Mouse (Mus musculus) limb, embryonic 13.5 days (tissue): ENCODE results near the gene Cyb561d1. TPM values are rescaled to one million over a fixed set of nuclear protein-coding genes. Genes with fewer than 3 reads are reported as not detected.
A peak's percentile ranks its signal among the peaks of the same experiment; 100 is the strongest.

ENCODE experiments used
- ATAC-seq: fragments of 200-750 bp; cut with Nextera tagmentation; 2 replicates; pipeline ENCODE4 v1.8.0; 2017; ENCODE audit warnings: low read depth, moderate number of reproducible peaks, moderate TSS enrichment; ENCODE audit not compliant: low FRiP score
- H3K27ac ChIP-seq: fragments of 300-500 bp; sonication (generic); 2 replicates; pipeline ENCODE4 v1.5.1; 2015; ENCODE audit warnings: inconsistent platforms, mild to moderate bottlenecking, moderate library complexity
- H3K27me3 ChIP-seq: fragments of 300-500 bp; sonication (generic); 2 replicates; pipeline ENCODE4 v1.6.1; 2015; ENCODE audit warnings: mild to moderate bottlenecking, inconsistent platforms
- H3K36me3 ChIP-seq: fragments of 300-500 bp; sonication (generic); 2 replicates; pipeline ENCODE4 v1.6.1; 2015; ENCODE audit warnings: inconsistent platforms, mild to moderate bottlenecking, moderate library complexity
- H3K4me1 ChIP-seq: fragments of 300-500 bp; sonication (generic); 2 replicates; pipeline ENCODE4 v1.6.1; 2015; ENCODE audit warnings: inconsistent platforms
- H3K4me2 ChIP-seq: fragments of 300-500 bp; sonication (generic); replicated peaks from 2 replicates; pipeline ENCODE4 v1.6.1; 2015; ENCODE audit warnings: inconsistent platforms, mild to moderate bottlenecking, moderate library complexity
- H3K4me3 ChIP-seq: fragments of 300-500 bp; sonication (generic); 2 replicates; pipeline ENCODE4 v1.5.1; 2015; ENCODE audit warnings: moderate library complexity, mild to moderate bottlenecking, inconsistent platforms
- H3K9ac ChIP-seq: fragments of 300-500 bp; sonication (generic); 2 replicates; pipeline ENCODE4 v1.6.1; 2015; ENCODE audit warnings: mild to moderate bottlenecking, inconsistent platforms
- H3K9me3 ChIP-seq: fragments of 300-500 bp; sonication (generic); 2 replicates; pipeline ENCODE4 v1.6.1; 2016; ENCODE audit warnings: inconsistent platforms
- WGBS: fragments of 180-500 bp; shearing (Covaris S2); methylation state at CpG from one replicate; pipeline ENCODE4 v1.1.7; 2015; 5-methylcytosine and 5-hydroxymethylcytosine counted together
- polyA plus RNA-seq: library from polyadenylated mRNA; unstranded; fragments of >200 nt; fragmentation: Nextera tagmentation; extraction: Ambion mirVana; gene quantifications from 2 replicates; pipeline ENCODE4 v1.2.1, GENCODE M21; 2015

Cyb561d1 gene
- polyA plus RNA-seq, 1 experiment from 2014 or later, result 1.8 TPM

- 42% methylated on average over 4 of the region's 4 CpGs for WGBS
- no peak within 1 kb of the TSS for H3K27ac ChIP-seq
- no peaks in the 10 kb centered on the region for H3K9me3 ChIP-seq
- H3K36me3 ChIP-seq, result no peaks in the 10 kb centered on the region
- H3K9ac ChIP-seq, result no peak within 1 kb of the TSS
- no peak within 1 kb of the TSS for H3K4me2 ChIP-seq
- H3K4me3 ChIP-seq, result no peak within 1 kb of the TSS
- H3K4me1 ChIP-seq, result peaks cover 4% of the 10 kb centered on the region; the same call in 1 of the 2 replicates
- ATAC-seq, result no peak
- H3K27me3 ChIP-seq, result no peaks in the 10 kb centered on the region
Observed at GRCm38 (mm10) chr3:108154656-108155055, 46.4 kb downstream of the Cyb561d1 start, which contains the start of gene Gpr61. Gpr61 (minus strand) TSS chr3:108154882.

- peaks cover 4% of the 10 kb centered on the region for H3K4me1 ChIP-seq
- H3K27me3 ChIP-seq, result no peaks in the 10 kb centered on the region
- H3K4me2 ChIP-seq, result no peak overlapping the region
- ATAC-seq, result no peak
- H3K9ac ChIP-seq, result no peak overlapping the region
- WGBS, result 89% methylated on average over 3 of the region's 3 CpGs
- H3K9me3 ChIP-seq, result no peaks in the 10 kb centered on the region
- H3K4me3 ChIP-seq, result no peak overlapping the region
- H3K27ac ChIP-seq, result no peak overlapping the region
- no peaks in the 10 kb centered on the region for H3K36me3 ChIP-seq
Observed at GRCm38 (mm10) chr3:108152290-108152689, 48.7 kb downstream of the Cyb561d1 start.

GRCm38 (mm10) chr3:108147386-108148235 is 53.4 kb downstream of the Cyb561d1 start:
- H3K9me3 ChIP-seq, result no peaks in the 10 kb centered on the region
- H3K4me2 ChIP-seq, result no peak overlapping the region
- no peak overlapping the region for H3K9ac ChIP-seq
- no peaks in the 10 kb centered on the region for H3K36me3 ChIP-seq
- no peaks in the 10 kb centered on the region for H3K27me3 ChIP-seq
- WGBS, result 71% methylated on average over 11 of the region's 11 CpGs
- ATAC-seq, result peak; percentile 49; the same call in 1 of the 2 replicates
- no peak overlapping the region; the same call in 1 of the 2 replicates for H3K27ac ChIP-seq
- no peak overlapping the region for H3K4me3 ChIP-seq
- peaks cover 27% of the 10 kb centered on the region for H3K4me1 ChIP-seq

- H3K27me3 ChIP-seq, result no peaks in the 10 kb centered on the region
- H3K9ac ChIP-seq, result peak overlapping the region; percentile 95
- H3K4me1 ChIP-seq, result peaks cover 27% of the 10 kb centered on the region
- peak overlapping the region; percentile 97 for H3K4me3 ChIP-seq
- H3K9me3 ChIP-seq, result no peaks in the 10 kb centered on the region
- H3K4me2 ChIP-seq, result peak overlapping the region; percentile 85
- no peak for ATAC-seq
- H3K27ac ChIP-seq, result no peak overlapping the region
- H3K36me3 ChIP-seq, result no peaks in the 10 kb centered on the region
- WGBS, result 63% methylated on average over 5 of the region's 5 CpGs
Observed at GRCm38 (mm10) chr3:108146671-108147070, 54.3 kb downstream of the Cyb561d1 start.

Other genes starting within 250 kb of the Cyb561d1 start
- gene Gstm3, start 231.9 kb downstream of the Cyb561d1 start, polyA plus RNA-seq, result not detected in 2 replicates
- 46.7 and 52.1 TPM in 2 replicates for gene Gstm2, start 214.8 kb downstream of the Cyb561d1 start, polyA plus RNA-seq
- 42.7 and 54.9 TPM in 2 replicates for gene Gstm1, start 183.2 kb downstream of the Cyb561d1 start, polyA plus RNA-seq
- gene Gstm4, start 156.3 kb downstream of the Cyb561d1 start, polyA plus RNA-seq, result 14.6 and 15.4 TPM in 2 replicates
- gene Ampd2, start 114.6 kb downstream of the Cyb561d1 start, polyA plus RNA-seq, result 48.5 and 49.2 TPM in 2 replicates
- 0.72 and 0.78 TPM in 2 replicates for gene Gnat2, start 108.4 kb downstream of the Cyb561d1 start, polyA plus RNA-seq
- gene Gnai3, start 55.1 kb downstream of the Cyb561d1 start, polyA plus RNA-seq, result 184 and 193 TPM in 2 replicates
- 0.09 and 0.19 TPM in 2 replicates for gene Gpr61, start 46.3 kb downstream of the Cyb561d1 start, polyA plus RNA-seq
- gene Amigo1, start 14.9 kb downstream of the Cyb561d1 start, polyA plus RNA-seq, result 4.3 and 4.4 TPM in 2 replicates
- gene Atxn7l2, start 9.7 kb upstream of the Cyb561d1 start, polyA plus RNA-seq, result 25.4 and 26.7 TPM in 2 replicates
- 1.4 and 1.7 TPM in 2 replicates for gene Sypl2, start 25.4 kb upstream of the Cyb561d1 start, polyA plus RNA-seq
- gene Psma5, start 55.7 kb upstream of the Cyb561d1 start, polyA plus RNA-seq, result 318 and 331 TPM in 2 replicates
- gene Sort1, start 82.9 kb upstream of the Cyb561d1 start, polyA plus RNA-seq, result 10.6 TPM in 2 replicates
- not detected in 2 replicates for gene Mybphl, start 163.7 kb upstream of the Cyb561d1 start, polyA plus RNA-seq
- 62.7 and 63.1 TPM in 2 replicates for gene Psrc1, start 182.6 kb upstream of the Cyb561d1 start, polyA plus RNA-seq
- gene Celsr2, start 214.3 kb upstream of the Cyb561d1 start, polyA plus RNA-seq, result 5.5 and 7.3 TPM in 2 replicates
- 114 and 122 TPM in 2 replicates for gene Sars, start 244.0 kb upstream of the Cyb561d1 start, polyA plus RNA-seq